Mouse (Mus musculus) right cerebral cortex, postnatal 4 days (tissue): Measurements from ENCODE around the gene Tspan5.

Source experiments
- DNase-seq: peaks from one replicate; pipeline ENCODE4 v3.0.0-alpha.2; 2022

Tspan5 gene

DNA sequence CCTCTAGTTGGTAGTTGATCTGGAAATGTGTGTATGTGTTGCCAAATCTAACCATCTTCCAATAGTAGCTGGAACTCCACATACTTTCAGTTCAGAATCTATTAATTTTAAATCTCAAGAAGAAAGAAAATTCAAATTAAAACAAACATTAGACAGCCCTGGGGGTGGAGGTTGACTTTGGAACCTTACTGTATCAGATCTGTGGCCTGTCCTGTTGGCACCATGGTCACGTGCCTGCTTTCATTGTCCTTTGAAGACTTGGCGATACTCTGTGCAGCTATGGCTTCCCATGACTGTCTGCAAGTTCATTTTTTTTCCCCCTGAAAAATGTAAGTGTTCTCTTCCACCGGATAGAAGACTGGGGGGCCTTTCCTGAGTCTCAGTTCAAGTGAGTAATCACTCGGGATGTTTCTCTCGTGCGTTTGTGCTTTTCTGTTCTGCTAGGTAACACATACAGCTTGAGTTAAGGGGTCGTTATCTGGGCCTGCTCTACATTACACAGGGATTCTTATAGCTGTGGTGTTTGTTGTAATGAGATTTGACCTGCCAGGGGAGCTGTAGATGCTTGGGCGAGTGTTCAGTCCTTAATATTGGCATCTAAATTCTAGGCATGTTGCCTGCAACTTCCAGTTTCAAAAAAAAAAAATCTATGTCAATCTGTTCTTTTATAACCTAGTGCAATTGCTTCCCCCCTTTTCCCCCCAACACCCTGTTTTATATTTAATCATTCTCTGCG lies 32.0 kb downstream of the Tspan5 start:
- DNase-seq, result no peak

DNA sequence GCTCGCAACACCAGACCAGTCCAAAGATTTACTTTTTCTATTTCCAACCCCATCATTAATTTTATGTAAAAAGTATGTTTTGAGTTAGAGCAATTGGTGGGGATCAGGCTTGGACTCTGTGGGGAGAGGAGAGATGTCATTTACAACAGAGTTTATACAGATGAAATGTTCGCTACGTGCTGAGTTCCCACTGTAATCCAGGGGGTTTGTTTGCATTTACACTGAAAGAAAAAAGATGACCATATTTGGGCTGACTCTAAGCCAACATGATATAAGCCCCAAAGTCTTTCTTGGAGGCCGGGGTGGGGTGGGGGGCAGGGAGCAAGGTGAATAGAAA lies 32.6 kb downstream of the Tspan5 start:
- DNase-seq, result no peak

DNA sequence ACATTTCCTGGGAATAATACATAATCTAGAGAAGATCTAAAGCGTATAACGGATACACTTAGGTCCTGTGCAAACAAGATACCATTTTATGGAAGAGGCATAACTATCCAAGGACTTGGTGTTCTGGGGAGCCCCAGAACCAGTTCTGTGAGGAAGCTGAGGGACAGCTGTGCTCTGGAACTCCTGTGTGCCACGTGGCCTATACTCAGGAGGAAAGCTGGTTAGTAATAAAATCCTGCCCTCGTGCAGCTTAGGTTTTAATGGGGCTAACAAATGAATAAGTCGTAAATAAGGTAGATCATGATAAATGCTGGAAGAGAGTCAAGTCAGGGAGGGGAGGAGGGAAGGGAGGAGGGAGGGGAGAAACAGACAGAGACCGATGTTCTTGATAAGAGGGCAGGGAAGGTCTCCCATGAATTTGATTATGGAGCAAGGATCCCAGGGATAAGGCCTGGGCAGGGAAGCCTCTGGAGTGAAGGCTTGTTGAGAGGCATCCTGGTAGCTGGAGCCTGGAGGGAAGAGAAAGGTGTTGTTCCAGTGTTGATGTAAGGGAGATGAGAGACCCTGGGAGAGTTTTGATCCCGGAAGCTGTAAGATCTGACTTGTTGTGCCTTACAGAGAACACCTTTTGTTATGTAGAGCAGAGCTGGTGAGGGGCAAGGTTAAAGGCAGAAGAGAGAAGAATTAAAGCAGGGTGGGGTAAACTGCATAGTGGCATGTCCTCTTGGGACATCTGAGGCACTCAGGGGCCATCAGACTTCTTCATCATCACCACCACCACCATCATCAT lies 34.1 kb downstream of the Tspan5 start:
- no peak for DNase-seq

DNA sequence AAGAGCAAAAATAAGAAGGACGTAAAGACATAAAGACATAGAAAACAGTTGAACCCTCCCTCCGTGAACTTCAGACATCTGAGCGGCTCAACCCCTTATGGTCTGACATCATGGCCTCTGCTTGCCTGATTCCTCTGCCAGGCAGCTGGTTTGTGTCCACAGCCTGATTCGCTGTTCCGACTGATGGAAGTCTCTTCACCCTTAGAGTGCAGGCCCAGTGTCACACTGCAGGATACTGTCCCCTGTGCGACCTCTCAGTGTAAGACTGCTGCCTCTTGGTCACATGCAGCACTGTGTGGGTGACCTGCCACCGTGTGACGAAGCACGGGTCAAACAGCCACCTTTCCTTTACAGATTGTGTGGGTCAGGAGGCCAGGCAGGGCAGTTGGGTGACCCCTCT lies 39.5 kb downstream of the Tspan5 start:
- DNase-seq, result no peak

DNA sequence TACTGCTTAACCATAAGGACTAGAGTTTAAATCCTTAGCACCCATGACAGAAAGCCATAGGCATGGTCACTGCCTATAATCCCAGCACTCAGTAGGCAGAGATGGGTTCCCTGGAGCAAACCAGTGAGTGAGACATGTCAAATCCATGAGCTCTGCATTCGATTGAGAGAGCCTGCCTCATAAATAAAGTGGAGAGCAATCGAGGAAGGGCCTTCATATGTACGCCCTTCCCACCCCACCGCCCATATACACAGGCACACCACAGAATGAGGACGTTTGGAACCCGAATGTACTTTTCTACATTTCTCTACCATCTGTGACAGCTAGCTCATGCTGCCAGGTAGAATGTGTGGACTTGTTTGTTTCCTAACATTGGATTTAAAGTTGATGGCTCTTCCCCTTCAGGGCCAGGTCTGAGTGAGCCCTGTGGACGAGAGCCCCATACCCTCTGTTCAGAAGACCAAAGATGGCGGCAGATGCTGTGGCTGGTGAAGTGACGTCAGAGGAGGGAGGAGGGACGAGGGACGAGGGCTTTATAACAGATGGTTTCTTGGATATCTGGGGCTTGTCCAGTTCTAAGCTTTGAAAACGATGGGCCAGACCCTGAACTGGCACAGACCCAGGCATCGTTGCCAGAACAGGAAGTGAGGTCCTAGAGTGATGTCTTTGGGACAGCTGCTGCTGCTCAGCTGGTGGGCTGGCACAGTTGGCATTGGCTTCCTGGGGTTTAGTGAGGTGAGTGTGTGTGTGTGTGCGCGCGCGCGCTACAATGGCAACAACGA lies 42.1 kb downstream of the Tspan5 start:
- DNase-seq, result peak; percentile 59

DNA sequence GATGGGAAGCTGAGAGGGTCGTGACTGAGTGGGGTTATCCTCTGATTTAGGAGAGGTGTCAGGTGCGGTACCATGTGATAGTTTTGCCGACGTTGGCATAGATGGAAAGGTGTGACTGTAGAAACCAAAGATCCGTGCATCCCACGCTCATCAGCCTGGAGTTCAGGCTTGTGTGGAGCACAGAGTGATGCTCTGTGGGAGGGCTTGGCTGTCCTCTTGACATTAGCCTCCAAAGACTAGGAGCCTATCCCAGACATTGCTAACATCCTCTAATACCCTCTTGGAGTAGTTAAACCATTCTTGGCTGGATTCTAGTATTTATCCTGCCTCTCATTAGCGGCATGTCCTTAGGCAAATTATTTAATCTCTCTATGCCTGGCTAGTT lies 42.6 kb downstream of the Tspan5 start:
- no peak for DNase-seq

DNA sequence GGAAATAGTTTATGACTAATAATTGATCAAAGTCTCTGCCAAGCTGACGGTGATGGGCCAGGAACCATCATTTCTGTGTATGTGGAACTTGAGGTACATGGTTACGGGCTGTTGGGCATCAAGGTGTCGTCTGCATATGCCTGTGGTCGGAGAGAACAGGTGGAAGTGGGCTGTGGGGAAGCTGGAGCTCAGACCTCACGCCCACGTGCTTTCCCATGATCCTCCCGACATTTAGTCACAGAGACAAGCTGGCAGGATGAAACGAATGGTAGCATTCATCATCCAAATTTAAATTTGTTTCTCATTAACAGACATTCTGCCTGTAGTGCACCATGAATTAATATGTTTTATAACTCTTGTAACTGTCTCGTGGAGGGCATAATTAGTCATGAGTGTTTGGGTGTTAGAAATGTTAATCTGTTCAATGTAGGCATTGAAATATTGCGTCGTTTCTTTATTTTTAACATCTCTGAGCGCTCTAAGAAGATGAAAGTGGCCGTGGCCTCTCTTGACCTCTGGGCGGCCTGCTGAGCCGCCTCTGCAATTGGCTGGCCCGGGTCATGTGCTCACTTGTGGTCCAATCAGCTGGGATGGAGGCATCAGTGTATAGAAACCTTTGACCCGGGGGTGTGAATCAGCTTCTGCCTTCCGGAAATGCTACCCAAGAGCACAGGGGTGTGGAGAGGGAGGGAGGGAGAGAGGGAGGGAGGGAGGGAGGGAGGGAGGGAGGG lies 45.9 kb downstream of the Tspan5 start:
- DNase-seq, result no peak

DNA sequence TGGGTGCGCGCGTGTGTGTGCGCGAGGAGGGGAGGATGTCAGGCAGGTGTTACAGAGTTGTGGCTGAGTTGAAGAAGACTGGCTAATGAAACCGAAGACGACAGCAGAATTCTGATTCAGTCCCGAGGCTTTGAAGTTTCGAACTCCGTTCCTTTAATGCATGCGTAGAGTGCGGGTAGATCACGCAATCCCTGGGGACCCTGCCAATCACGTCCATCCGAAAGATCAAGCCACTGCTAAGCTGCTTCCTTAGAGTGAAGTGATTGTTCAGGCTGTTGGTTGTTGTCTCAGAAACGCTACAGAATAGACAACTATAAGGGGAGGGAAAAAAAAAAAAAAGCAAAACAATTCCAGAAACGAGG lies 46.5 kb downstream of the Tspan5 start:
- no peak for DNase-seq

DNA sequence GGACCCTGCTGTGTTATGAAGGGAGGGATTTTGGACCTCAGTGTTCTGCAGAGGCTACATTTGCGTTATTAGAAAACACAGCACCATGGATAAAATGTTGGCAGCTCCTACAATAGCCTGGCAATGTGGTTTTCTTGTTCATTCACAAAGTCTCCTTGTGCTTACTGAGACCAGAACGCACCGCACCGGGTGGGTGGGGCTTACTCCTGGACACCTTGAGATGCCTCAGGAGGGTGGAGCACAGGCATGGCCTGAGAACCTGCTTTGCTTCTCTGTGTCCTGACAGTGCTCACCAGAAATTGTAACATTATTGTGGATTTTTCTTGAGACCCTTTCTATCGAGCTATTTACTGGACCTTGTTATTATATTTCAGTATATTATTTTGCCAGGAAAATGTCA lies 47.3 kb downstream of the Tspan5 start:
- no peak for DNase-seq

DNA sequence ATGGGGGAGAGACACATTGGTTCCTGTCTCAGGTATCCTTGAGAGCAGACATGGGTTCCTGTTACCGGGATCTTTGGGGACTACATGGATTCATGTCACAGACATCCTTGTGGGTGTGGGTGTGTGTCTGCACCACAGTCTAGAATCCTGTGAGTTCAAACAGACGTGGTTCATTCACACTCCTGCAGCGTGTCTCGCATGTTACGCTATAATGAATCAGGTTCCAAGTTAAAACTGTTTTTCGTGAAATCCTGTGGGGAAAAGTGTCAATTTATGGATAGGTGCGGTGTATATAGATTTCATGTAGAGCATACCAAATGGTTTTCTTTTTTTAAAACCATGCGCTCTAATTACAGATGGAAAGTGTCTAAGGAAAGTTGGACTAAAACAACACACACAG lies 52.5 kb downstream of the Tspan5 start:
- no peak for DNase-seq

DNA sequence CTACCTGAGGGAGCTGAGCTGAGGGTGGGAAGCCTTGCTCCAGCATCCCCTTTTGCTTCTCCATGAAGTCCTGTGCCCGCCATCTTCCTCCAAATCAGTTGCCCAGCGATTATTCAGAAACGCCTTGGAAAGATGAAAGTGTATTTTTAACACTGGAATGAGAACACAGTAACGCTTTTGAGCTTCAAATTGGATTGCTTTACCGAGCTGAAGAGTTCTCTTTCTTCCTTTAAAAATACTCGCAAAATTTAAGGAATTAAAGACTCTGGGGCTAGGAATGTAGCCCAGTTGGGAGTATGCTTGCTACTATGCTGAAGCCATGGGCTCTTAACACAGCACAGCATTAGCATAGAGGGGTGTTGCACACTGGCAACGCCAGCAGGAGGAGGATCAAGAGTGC lies 54.0 kb downstream of the Tspan5 start:
- DNase-seq, result no peak

DNA sequence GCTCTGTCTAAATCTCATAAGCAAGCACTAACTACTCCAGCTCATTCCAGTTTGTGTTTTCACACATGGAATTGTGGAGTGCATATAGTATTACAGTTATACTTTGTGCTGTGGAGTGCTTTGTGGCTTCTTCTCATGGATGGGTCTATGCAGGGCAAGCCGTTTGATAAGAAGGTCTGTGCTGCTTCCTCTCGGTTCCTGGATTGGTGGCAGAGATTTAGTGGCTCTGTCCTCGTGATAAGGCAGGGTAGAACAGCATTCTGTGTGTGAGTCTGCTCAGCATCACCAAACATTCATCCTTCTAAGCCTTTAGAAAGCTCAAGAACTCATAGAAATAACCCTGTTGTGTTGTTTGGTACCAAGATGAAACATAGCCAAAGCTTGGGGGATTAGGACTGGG lies 54.6 kb downstream of the Tspan5 start:
- no peak for DNase-seq

DNA sequence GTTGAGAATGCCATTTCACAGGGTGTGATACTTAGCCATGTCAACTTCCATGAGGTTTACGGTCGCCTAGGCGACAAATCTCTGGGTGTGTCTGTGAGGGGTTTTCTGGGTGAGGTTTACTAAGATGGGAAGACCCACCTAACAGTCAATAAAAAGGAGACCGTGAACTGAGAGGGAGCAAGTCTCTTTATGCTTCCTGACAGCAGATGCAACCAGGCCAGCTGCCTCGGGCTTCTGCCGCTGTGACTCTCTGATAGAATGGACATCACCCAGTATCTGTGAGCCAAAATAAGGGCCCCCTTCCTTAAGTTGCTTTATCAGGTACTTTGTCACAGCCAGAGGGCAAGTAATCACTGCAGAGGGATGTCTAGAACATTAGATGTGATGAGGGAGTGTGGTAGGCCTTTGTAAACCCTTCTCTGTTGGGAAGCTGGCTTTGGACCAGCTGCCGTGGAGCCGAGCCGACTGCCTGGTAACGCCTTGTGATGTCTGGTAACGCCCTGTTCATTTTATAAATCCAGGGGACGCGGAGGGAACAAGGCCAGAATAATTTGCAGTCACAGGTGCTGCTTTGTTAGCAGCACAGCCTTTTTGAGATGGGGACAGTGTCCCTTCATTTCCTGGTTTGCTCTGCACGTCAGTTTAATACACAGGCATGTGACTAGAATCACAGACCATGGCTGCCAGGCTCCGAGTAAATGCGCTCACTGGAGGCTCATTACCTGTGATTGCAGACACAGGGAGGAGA lies 58.8 kb downstream of the Tspan5 start:
- DNase-seq, result peak; percentile 61

DNA sequence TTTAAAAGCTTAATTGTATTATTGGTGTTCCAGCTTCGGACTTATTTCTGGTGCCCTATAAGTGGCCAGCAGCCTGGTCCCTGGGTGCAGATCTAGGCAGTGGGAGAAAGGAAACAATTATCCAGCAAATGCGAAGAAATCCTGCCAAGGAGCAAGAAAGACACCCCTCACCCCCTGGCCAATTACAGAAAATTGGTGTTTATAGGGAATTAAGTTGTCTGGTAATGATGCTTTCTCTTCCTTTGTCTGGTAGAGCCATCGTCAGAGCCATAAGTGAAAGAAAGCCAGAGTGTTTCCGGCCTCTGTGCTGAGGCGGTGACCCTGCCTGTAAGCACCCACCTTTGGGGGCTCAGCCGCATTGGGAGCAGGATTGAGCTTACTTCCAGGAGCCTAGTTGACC lies 59.7 kb downstream of the Tspan5 start:
- no peak for DNase-seq

DNA sequence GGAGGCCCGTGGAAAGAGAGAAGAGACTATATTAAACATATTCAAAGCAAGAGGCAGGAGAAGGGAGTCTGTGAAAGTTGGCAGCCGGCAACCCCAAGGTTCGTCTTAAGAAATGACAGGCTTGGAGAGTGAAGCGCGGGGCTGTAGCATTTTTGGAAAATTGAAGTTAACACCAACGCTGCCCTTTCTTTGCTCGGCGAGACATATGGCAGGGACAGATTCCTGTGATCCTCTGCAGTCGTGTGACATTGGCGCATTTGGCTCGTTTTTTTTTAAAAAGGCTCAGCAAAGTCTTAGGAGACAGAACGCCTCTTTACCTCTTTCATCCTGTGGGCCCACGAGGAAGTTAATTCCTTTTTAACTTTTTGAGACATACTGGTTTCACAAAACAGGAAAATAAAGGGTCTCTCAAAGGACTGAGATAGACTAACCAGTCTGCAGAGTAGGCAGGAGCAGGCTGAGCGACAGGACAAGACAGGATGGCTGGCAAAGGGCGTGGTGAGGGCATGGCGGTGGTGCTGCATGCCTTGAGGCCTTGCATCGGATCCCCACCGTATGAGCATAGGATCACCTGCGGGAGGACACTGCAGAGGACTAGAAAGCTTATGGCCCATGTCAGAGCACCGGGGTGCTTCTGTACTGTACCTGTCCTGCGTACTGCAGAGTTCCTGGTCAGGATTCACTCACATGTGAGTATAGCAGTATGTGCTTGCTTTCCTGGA lies 60.9 kb downstream of the Tspan5 start:
- DNase-seq, result no peak

DNA sequence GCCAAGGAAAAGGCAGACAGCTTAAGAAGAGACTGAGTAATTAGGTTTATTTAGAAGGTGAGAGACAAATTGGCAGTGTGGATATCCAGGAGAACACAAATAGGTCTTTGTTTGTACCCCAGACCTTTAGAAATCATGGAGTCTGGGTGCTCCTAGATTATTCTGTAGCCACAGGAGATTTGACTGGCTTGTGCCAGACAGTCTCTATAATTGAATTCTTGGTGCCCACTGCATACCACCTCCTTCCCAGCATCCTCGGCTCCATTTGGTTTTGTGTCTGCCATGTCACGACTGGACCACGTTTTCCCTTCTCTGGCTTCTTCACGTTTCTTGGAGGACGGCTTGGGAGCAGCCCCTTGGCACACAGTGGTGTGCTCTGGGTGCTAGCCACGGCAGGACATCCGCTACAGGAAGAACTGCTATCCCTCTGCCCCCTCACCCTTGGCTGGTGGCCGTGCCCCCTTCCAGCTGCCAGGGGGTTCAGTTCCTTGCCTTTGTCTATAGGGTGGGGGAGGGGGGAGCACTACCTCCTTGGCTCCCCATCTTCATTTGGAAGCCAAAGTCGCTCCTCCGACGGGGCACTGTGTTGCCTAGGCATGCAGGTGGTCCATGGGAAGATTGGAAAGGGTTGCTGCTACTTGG lies 61.6 kb downstream of the Tspan5 start:
- no peak for DNase-seq

DNA sequence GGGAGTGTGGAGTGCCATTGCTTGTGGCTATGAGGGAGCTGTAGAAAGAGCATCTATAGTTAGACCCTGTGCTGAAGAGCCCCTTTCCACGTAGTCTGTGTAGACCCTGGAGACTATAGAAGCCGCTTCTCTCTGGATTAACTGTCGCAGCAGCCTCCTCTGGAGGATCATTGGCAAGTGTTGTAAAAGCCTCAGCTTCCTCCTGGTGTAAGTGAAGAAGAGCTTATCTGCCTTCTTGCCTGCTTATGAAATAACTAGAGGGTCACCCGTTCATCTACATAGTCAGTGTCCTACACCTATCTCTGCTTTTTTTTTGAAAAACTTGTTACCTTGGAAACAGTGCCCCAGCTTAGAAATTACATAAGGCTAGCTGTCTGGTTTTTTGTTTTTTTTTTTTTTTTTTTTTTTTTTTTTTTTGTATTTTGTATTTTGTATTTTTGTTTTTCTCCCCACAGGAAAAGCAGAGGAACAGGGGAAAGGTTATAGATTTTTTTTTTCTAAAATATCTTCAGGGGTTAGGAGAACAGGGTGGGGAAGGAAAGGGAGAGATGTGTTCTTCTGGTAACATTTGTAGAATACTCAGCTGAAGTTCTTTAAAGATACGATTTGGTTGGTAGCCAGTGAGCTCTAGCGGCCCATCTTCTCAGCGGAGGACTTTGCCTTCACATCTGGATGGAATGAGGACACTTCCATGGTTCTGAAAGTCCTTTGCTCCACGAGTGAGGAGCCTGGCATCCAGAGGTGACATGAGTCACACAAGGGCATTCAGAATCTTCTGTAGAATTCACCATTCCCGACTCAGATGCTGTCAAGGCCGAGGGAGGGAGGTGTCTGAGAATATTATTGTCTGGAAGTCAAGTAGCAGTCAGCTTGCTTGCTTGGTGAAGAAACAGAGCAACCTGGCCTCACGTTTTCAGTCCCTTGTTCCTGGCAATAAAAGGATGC lies 62.4 kb downstream of the Tspan5 start:
- no peak for DNase-seq

DNA sequence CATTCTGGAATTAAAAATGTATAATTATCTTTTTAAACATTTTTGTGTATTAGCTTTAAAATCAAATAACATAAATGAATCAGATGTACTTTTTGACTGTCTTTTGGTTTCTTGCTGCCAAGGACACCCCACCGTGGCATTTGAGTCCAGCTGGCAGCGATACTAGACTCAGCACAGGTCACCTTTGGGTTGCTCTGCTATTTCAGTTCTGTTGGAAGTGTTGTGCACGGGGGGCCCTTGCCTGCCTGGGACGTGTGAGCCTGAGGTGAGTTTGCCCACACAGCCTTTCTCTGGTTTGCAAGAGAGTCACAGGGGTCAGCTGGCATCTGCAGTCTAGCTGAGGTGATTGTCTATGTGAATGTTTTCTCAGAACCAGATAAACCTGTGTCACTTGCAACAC lies 65.8 kb downstream of the Tspan5 start:
- no peak for DNase-seq

DNA sequence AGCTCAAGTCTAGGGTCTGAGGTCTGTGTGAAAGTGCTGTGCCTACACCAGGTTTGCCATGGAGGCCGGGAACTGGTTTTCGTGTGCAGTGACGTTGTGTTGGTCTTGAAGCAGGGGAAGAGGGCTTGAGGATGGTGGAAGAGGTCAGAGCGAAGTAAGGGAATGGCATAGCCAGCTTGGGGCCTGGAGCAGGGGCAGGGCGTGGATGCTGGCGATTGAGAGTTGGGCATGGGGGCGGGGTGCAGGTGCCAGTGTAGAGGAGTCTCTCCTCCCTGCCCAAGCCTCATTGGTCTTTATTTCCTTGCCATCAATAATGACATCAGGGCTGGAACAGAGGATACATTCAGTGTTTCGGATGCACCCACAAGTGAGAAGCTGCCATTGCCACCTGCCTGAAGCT lies 67.5 kb downstream of the Tspan5 start:
- no peak for DNase-seq

DNA sequence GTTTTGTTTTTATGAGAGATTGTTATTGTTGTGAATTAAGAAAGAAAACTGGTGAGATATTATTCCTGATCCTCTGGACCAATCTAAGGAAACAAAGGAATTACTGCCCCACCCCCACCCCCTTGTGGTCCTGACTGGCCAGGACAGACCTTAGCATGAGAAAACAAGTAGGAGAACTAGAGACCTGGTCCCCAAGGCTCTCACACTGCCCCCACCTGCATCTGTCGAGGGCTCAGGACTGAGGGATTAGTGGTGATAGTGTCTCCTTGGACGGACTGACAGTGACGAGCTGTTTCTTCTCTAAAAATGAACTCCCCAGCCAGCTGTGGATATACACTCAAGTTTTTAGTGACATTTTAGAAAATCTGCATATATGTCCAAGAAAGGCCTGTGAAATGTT lies 70.6 kb downstream of the Tspan5 start:
- no peak for DNase-seq
